Mouse (Mus musculus): Measurements from ENCODE around the gene Scube3. TPM values are rescaled to one million over a fixed set of nuclear protein-coding genes. Genes with fewer than 3 reads are reported as not detected.

Scube3 gene
- total and polyA plus RNA-seq, 2 experiments from 2014 or later, result 2.1 to 10.7 TPM

- WGBS, result 45% methylated on average over 12 of the region's 12 CpGs
- no peaks in the 10 kb centered on the region for H3K36me3 ChIP-seq (ENCODE audit: insufficient read depth, low read length)
- H3K9me3 ChIP-seq (ENCODE audit: low read length), result no peaks in the 10 kb centered on the region
- H3K4me1 ChIP-seq (ENCODE audit: insufficient read depth, low read length), result no peaks in the 10 kb centered on the region
- no peak overlapping the region for H3K4me3 ChIP-seq (ENCODE audit: low read length)
- DNase-seq (ENCODE audit: low spot score) (peak; percentile 43), ATAC-seq (no peak)
- no peaks in the 10 kb centered on the region for H3K27me3 ChIP-seq (ENCODE audit: insufficient read depth, low read length)
- H3K9ac ChIP-seq (replicated peaks; ENCODE audit: low read length), result no peak overlapping the region
- TF ChIP-seq CTCF (IDR thresholded peaks at IDR 0.05; ENCODE audit: low read depth), result no peak
- H3K4me2 ChIP-seq (ENCODE audit: low read depth, low read length), result no peak overlapping the region
- H3K27ac ChIP-seq, result no peak overlapping the region
Observed at GRCm38 (mm10) chr17:28101284-28101887, 40.6 kb upstream of the Scube3 start.

- WGBS, result 37% methylated on average over 10 of the region's 10 CpGs
- Histone ChIP-seq H3K4me3 (ENCODE audit: low read length) (no peak overlapping the region), H3K4me2 (ENCODE audit: low read depth, low read length) (no peak overlapping the region), H3K36me3 (ENCODE audit: insufficient read depth, low read length) (no peaks in the 10 kb centered on the region), H3K9ac (replicated peaks; ENCODE audit: low read length) (no peak overlapping the region), H3K27ac (no peak overlapping the region), H3K27me3 (ENCODE audit: insufficient read depth, low read length) (no peaks in the 10 kb centered on the region), H3K4me1 (ENCODE audit: insufficient read depth, low read length) (no peaks in the 10 kb centered on the region), H3K9me3 (ENCODE audit: low read length) (no peaks in the 10 kb centered on the region)
- ATAC-seq, result no peak
- no peak for DNase-seq (ENCODE audit: low spot score)
- no peak for TF ChIP-seq CTCF (IDR thresholded peaks at IDR 0.05; ENCODE audit: low read depth)
Observed at GRCm38 (mm10) chr17:28101902-28102319, 40.0 kb upstream of the Scube3 start.

GRCm38 (mm10) chr17:28104416-28104815 is 37.5 kb upstream of the Scube3 start:
- ATAC-seq (no peak), DNase-seq (ENCODE audit: low spot score) (no peak)
- Histone ChIP-seq H3K36me3 (ENCODE audit: insufficient read depth, low read length) (no peaks in the 10 kb centered on the region), H3K9ac (replicated peaks; ENCODE audit: low read length) (no peak overlapping the region), H3K4me3 (ENCODE audit: low read length) (no peak overlapping the region), H3K27ac (no peak overlapping the region), H3K27me3 (ENCODE audit: insufficient read depth, low read length) (no peaks in the 10 kb centered on the region), H3K9me3 (ENCODE audit: low read length) (no peaks in the 10 kb centered on the region), H3K4me1 (ENCODE audit: insufficient read depth, low read length) (no peaks in the 10 kb centered on the region), H3K4me2 (ENCODE audit: low read depth, low read length) (no peak overlapping the region)
- no peak for TF ChIP-seq CTCF (IDR thresholded peaks at IDR 0.05; ENCODE audit: low read depth)
- 85% methylated on average over 6 of the region's 6 CpGs for WGBS

GRCm38 (mm10) chr17:28106352-28106751 is 35.6 kb upstream of the Scube3 start:
- ATAC-seq (no peak), DNase-seq (ENCODE audit: low spot score) (no peak)
- 75% methylated on average over 6 of the region's 6 CpGs for WGBS
- no peaks in the 10 kb centered on the region for H3K9me3 ChIP-seq (ENCODE audit: low read length)
- H3K27ac ChIP-seq, result no peak overlapping the region
- peak; percentile 66 for TF ChIP-seq CTCF (IDR thresholded peaks at IDR 0.05; ENCODE audit: low read depth)
- no peak overlapping the region for H3K9ac ChIP-seq (replicated peaks; ENCODE audit: low read length)
- H3K4me3 ChIP-seq (ENCODE audit: low read length), result no peak overlapping the region
- H3K4me1 ChIP-seq (ENCODE audit: insufficient read depth, low read length), result no peaks in the 10 kb centered on the region
- no peak overlapping the region for H3K4me2 ChIP-seq (ENCODE audit: low read depth, low read length)
- H3K36me3 ChIP-seq (ENCODE audit: insufficient read depth, low read length), result no peaks in the 10 kb centered on the region
- H3K27me3 ChIP-seq (ENCODE audit: insufficient read depth, low read length), result no peaks in the 10 kb centered on the region

GRCm38 (mm10) chr17:28107275-28107674 is 34.7 kb upstream of the Scube3 start:
- DNase-seq (ENCODE audit: low spot score) (no peak), ATAC-seq (no peak)
- H3K4me3 ChIP-seq (ENCODE audit: low read length), result no peak overlapping the region
- no peak overlapping the region for H3K4me2 ChIP-seq (ENCODE audit: low read depth, low read length)
- H3K27me3 ChIP-seq (ENCODE audit: insufficient read depth, low read length), result no peaks in the 10 kb centered on the region
- no peak for TF ChIP-seq CTCF (IDR thresholded peaks at IDR 0.05; ENCODE audit: low read depth)
- H3K9ac ChIP-seq (replicated peaks; ENCODE audit: low read length), result no peak overlapping the region
- no peaks in the 10 kb centered on the region for H3K36me3 ChIP-seq (ENCODE audit: insufficient read depth, low read length)
- no peak overlapping the region for H3K27ac ChIP-seq
- no peaks in the 10 kb centered on the region for H3K4me1 ChIP-seq (ENCODE audit: insufficient read depth, low read length)
- no peaks in the 10 kb centered on the region for H3K9me3 ChIP-seq (ENCODE audit: low read length)
- 4% methylated on average over 14 of the region's 14 CpGs for WGBS

- Histone ChIP-seq H3K27me3 (ENCODE audit: insufficient read depth, low read length) (no peaks in the 10 kb centered on the region), H3K4me2 (ENCODE audit: low read depth, low read length) (no peak overlapping the region), H3K27ac (no peak overlapping the region), H3K36me3 (ENCODE audit: insufficient read depth, low read length) (no peaks in the 10 kb centered on the region), H3K4me1 (ENCODE audit: insufficient read depth, low read length) (no peaks in the 10 kb centered on the region), H3K4me3 (ENCODE audit: low read length) (no peak overlapping the region), H3K9ac (replicated peaks; ENCODE audit: low read length) (no peak overlapping the region), H3K9me3 (ENCODE audit: low read length) (no peaks in the 10 kb centered on the region)
- ATAC-seq (no peak), DNase-seq (ENCODE audit: low spot score) (no peak)
- TF ChIP-seq CTCF (IDR thresholded peaks at IDR 0.05; ENCODE audit: low read depth), result no peak
- 90% methylated on average over 8 of the region's 8 CpGs for WGBS
Observed at GRCm38 (mm10) chr17:28112266-28112665, 29.7 kb upstream of the Scube3 start.

GRCm38 (mm10) chr17:28116335-28116734 is 25.6 kb upstream of the Scube3 start:
- no peak overlapping the region for H3K4me2 ChIP-seq (ENCODE audit: low read depth, low read length)
- H3K4me3 ChIP-seq (ENCODE audit: low read length), result no peak overlapping the region
- no peak overlapping the region for H3K9ac ChIP-seq (replicated peaks; ENCODE audit: low read length)
- no peaks in the 10 kb centered on the region for H3K4me1 ChIP-seq (ENCODE audit: insufficient read depth, low read length)
- ATAC-seq, result peak; percentile 47; the same call in 1 of the 2 replicates
- no peak for TF ChIP-seq CTCF (IDR thresholded peaks at IDR 0.05; ENCODE audit: low read depth)
- no peaks in the 10 kb centered on the region for H3K36me3 ChIP-seq (ENCODE audit: insufficient read depth, low read length)
- H3K27me3 ChIP-seq (ENCODE audit: insufficient read depth, low read length), result no peaks in the 10 kb centered on the region
- H3K9me3 ChIP-seq (ENCODE audit: low read length), result no peaks in the 10 kb centered on the region
- DNase-seq (ENCODE audit: low spot score), result peak; percentile 46
- no peak overlapping the region for H3K27ac ChIP-seq
- 14% methylated on average over 9 of the region's 9 CpGs for WGBS

Measured in hindbrain, postnatal 0 days (tissue).